Mouse (Mus musculus) forebrain, embryonic 11.5 days (tissue): ENCODE data around the gene Notch2. TPM values are rescaled to one million over a fixed set of nuclear protein-coding genes. Genes with fewer than 3 reads are reported as not detected.

Experiments used
- ATAC-seq: fragments of 200-750 bp; cut with Nextera tagmentation; replicated peaks from 2 replicates; pipeline ENCODE4 v1.8.0; 2017; ENCODE audit warnings: moderate TSS enrichment; ENCODE audit not compliant: low FRiP score
- DNase-seq: peaks from one replicate; pipeline ENCODE4 v3.0.0-alpha.2; 2017; ENCODE audit warnings: low spot score
- H3K27ac ChIP-seq: fragments of 300-500 bp; sonication (generic); 2 replicates; pipeline ENCODE4 v1.5.1; 2014; ENCODE audit warnings: low read depth, low read length
- H3K27me3 ChIP-seq: fragments of 300-500 bp; sonication (generic); 2 replicates; pipeline ENCODE4 v1.6.1; 2014; ENCODE audit warnings: mild to moderate bottlenecking, low read length, mixed read lengths; ENCODE audit not compliant: control insufficient read depth, insufficient read depth
- H3K36me3 ChIP-seq: fragments of 300-500 bp; sonication (generic); 2 replicates; pipeline ENCODE4 v1.6.1; 2014; ENCODE audit warnings: mild to moderate bottlenecking, low read length, moderate library complexity, mixed read lengths; ENCODE audit not compliant: control insufficient read depth, insufficient read depth
- H3K4me1 ChIP-seq: fragments of 300-500 bp; sonication (generic); replicated peaks from 2 replicates; pipeline ENCODE4 v1.6.1; 2014; ENCODE audit warnings: low read length, mixed read lengths; ENCODE audit not compliant: control insufficient read depth, insufficient read depth
- H3K4me2 ChIP-seq: fragments of 300-500 bp; sonication (generic); 2 replicates; pipeline ENCODE4 v1.6.1; 2014; ENCODE audit warnings: low read depth, mild to moderate bottlenecking, low read length, moderate library complexity, mixed read lengths; ENCODE audit not compliant: severe bottlenecking
- H3K4me3 ChIP-seq: fragments of 300-500 bp; sonication (generic); 2 replicates; pipeline ENCODE4 v1.5.1; 2014; ENCODE audit warnings: low read depth, low read length
- H3K9ac ChIP-seq: fragments of 300-500 bp; sonication (generic); 2 replicates; pipeline ENCODE4 v1.6.1; 2014; ENCODE audit warnings: low read length
- H3K9me3 ChIP-seq: fragments of 300-500 bp; sonication (generic); 2 replicates; pipeline ENCODE4 v1.6.1; 2016; ENCODE audit warnings: low read length, mixed read lengths; ENCODE audit not compliant: control insufficient read depth
- WGBS: fragments of 180-500 bp; shearing (Covaris S2); extraction: QIAGEN DNeasy Blood & Tissue Kit; methylation state at CpG from one replicate; pipeline ENCODE4 v1.1.7; 2014; 5-methylcytosine and 5-hydroxymethylcytosine counted together
- polyA plus RNA-seq: library from polyadenylated mRNA; unstranded; fragments of >200 nt; fragmentation: Nextera tagmentation; extraction: Ambion mirVana; gene quantifications from 2 replicates; pipeline ENCODE4 v1.2.1, GENCODE M21; 2014

The Notch2 gene
- polyA plus RNA-seq, 1 experiment from 2014 or later: 27.6 TPM

DNA sequence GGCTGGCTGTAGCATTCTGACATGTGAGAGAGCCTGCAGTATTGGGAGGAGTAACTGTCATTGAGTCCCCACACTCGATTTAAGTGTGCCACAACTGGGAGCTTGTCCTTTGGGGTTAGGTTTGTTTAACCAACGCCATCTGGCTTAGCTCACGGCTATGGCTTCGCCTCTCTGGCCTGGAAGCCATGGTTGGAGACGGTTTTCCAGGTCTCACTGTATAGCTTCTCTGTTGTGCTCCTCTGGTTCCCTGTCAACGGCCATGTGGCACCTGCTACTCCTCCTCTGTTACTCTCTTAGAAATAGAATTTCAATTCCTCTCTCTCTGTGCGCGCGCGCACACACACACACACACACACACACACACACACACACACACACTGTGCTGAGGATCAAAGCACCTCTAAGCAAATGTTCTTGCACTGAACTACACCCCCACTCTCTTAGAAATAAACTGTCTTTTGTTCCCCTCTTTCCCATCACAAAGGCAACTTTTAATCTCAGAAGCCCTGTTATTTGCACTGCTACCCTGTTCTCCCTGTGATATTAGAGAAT lies 171.9 kb downstream of the Notch2 start:
- Histone ChIP-seq H3K4me3 (no peak overlapping the region), H3K27me3 (no peaks in the 10 kb centered on the region), H3K4me2 (no peak overlapping the region), H3K4me1 (no peaks in the 10 kb centered on the region), H3K9me3 (no peaks in the 10 kb centered on the region), H3K36me3 (no peaks in the 10 kb centered on the region), H3K9ac (no peak overlapping the region), H3K27ac (no peak overlapping the region)
- no peak for DNase-seq
- 65% methylated on average over 10 of the region's 10 CpGs for WGBS
- no peak for ATAC-seq

DNA sequence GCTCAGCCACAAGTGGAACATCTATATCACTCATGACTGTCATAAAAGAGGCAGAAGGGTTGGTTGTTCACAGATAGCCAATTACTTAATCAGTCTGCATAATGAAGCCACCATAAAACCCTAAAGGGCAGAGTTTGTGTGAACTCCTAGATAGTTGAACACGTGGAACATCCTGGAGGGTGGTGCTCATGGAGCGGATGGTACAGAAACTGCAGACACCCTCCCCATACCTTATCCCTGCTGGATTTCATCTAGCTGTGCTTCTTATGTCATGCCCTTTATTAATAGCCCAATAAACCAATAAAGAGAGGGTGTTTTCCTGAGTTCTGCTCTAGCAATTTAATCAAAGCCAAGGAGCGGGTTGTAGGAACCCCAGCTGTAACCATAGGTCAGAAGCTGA lies 174.4 kb downstream of the Notch2 start:
- 94% methylated on average over 3 of the region's 3 CpGs for WGBS

DNA sequence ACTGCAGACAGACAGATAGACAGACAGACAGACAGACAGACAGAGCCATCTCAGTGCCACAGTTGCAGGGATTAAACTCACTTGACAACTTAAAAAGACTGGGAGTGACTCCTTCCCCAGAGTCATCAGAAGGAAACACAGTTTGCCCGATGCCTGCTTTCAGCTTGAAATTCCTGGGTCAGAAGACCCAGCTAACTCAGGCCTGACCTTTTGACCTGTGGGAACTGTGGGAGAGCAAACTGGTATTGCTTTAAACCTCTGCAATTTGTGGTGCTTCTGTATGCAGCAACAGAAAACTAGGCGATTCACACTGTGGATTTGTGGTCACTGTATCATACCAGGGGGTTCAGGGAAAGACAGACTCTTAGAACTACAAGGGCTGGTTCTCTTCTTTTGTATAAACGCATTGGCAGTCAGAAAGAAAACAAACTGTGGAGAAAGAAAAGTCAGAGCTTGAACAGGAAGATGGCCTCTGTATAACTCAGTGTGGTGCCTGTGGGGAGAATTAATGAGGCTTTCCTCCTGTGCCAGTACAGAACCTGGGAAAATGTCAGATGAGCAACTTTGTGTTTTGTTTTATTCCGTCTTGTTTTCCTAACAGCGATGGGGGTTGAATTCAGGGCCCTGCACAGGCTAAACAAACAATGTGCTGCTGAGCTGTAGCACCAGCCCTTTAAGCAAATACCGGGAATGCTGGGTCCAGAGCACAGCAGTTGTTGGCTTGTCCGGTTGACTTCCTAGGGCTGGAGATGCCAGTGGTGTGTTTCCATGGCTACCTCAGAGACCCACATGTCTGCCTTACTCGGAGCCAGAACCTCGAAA lies 184.6 kb downstream of the Notch2 start:
- peaks cover 3% of the 10 kb centered on the region; the same call in 1 of the 2 replicates for H3K4me1 ChIP-seq
- H3K27ac ChIP-seq: no peak overlapping the region
- ATAC-seq: no peak
- H3K27me3 ChIP-seq: no peaks in the 10 kb centered on the region
- no peaks in the 10 kb centered on the region for H3K36me3 ChIP-seq
- 17% methylated on average over 9 of the region's 9 CpGs for WGBS
- no peak overlapping the region for H3K4me3 ChIP-seq
- no peaks in the 10 kb centered on the region for H3K9me3 ChIP-seq
- H3K4me2 ChIP-seq: no peak overlapping the region
- H3K9ac ChIP-seq: no peak overlapping the region
- DNase-seq: no peak

More for the DNA sequence above, 174.4 kb downstream of the Notch2 start:
- Histone ChIP-seq H3K4me2 (no peak overlapping the region), H3K27ac (no peak overlapping the region), H3K36me3 (no peaks in the 10 kb centered on the region), H3K9me3 (no peaks in the 10 kb centered on the region), H3K27me3 (no peaks in the 10 kb centered on the region), H3K4me1 (no peaks in the 10 kb centered on the region), H3K9ac (no peak overlapping the region), H3K4me3 (no peak overlapping the region)
- ATAC-seq (no peak), DNase-seq (no peak)

DNA sequence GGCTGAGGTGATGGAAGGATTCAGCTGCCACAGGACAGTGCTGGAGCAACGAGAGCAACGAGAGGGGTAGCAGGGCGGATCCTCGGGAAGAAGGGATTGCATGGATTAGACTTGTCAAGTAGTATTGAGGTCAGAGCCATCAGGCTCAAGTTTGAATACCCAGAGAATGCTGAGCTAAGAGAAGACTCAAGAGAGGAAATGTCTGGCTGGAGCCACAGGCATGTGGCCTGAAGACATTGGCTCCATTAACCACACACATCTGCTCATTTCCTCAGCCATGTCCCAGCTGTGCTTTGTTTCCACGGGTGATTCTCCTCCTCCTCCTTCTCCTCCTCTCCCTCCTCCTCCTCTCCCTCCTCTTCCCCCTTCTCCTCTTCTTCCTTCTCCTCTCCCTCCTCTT lies 186.4 kb downstream of the Notch2 start:
- ATAC-seq: no peak

More for the DNA sequence above, 186.4 kb downstream of the Notch2 start:
- no peak overlapping the region for H3K4me3 ChIP-seq
- no peak overlapping the region for H3K4me2 ChIP-seq
- no peaks in the 10 kb centered on the region for H3K9me3 ChIP-seq
- peaks cover 3% of the 10 kb centered on the region; the same call in 1 of the 2 replicates for H3K4me1 ChIP-seq
- no peak overlapping the region for H3K27ac ChIP-seq
- no peak overlapping the region for H3K9ac ChIP-seq
- 70% methylated on average over 5 of the region's 5 CpGs for WGBS
- no peaks in the 10 kb centered on the region for H3K36me3 ChIP-seq
- no peaks in the 10 kb centered on the region for H3K27me3 ChIP-seq
- no peak for DNase-seq

Other genes with a start within 250 kb of the Notch2 start
- 25.7 and 27.2 TPM in 2 replicates for gene Pde4dip, start 124.8 kb upstream of the Notch2 start, polyA plus RNA-seq
- 121 and 122 TPM in 2 replicates for gene Sec22b, start 112.3 kb upstream of the Notch2 start, polyA plus RNA-seq
- not detected in 2 replicates for gene Adam30, start 147.1 kb downstream of the Notch2 start, polyA plus RNA-seq
- not detected in 2 replicates for gene Reg4, start 208.6 kb downstream of the Notch2 start, polyA plus RNA-seq